19 mouse cellular contexts compared by ENCODE assay signal in the genomic region with DNA sequence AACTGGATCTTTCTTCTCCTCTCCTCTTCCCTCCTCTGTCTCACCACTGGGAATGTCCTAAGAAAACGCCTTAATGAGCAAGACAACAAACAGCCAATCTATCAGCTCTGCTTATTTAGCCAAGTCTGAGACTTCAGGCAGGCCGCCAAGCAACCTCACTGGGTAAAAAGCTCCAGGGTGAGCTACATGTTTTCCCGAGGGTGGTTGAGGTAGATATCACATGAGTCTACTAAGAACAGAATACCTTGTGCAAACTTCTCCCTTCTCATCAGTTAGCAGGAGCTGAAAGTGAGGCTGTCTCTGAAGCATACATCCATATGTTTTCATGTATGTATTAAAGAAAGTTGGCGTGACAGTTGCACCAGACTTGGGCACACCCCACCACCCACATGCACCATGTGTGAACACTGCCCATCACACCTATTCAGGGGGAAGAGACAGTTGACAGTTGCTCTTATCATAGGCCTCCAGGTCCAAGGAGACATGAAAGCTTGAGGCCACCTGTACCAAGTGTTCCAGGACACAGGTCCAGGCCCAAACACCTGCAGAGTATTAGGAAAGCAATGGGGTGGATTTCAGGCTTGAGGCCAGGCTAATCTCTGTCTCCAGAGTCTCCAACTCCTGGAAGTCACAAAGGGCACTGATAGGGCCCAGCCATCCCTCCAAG. TPM values are rescaled to one million over a fixed set of nuclear protein-coding genes. Genes with fewer than 3 reads are reported as not detected.
A peak's percentile ranks its signal among the peaks of the same experiment; 100 is the strongest.
DNase-seq lines count a peak whose midpoint lies in the region; ATAC-seq and TF ChIP-seq lines count a peak whose summit lies in the region.
"Had no signal": no experiment of that assay in that cellular context is flagged by ENCODE, and none has a peak within 500 bp of the region (broad histone marks: within the 10 kb centered on the region; RNA-seq: fewer than 3 reads in every experiment).

No protein-coding gene starts in this region.

- H3K9ac ChIP-seq in liver, embryonic 14.5 days (replicated peaks) = peak overlapping the region; percentile 67
- no peak overlapping the region for H3K9ac ChIP-seq in kidney, embryonic 14.5 days (ENCODE audit: low read depth, low read length)
- H3K9ac ChIP-seq: embryonic facial prominence, embryonic 13.5 days; hindbrain, embryonic 13.5 days; intestine, embryonic 15.5 days; limb, embryonic 13.5 days had no signal

- TF ChIP-seq EP300 in liver, embryonic 14.5 days (IDR thresholded peaks at IDR 0.05; ENCODE audit: low read depth) = peak; percentile 94

- no peak for TF ChIP-seq POLR2A in spleen, adult 2 months (IDR thresholded peaks at IDR 0.05; ENCODE audit: low read depth, low read length)
- no peak for TF ChIP-seq POLR2A in brain, embryonic 14.5 days (IDR thresholded peaks at IDR 0.05; ENCODE audit: borderline replicate concordance, extremely low read depth, insufficient read depth, insufficient read length, poor library complexity, severe bottlenecking)

- peaks cover 21% of the 10 kb centered on the region; the same call in 1 of the 2 replicates for H3K4me1 ChIP-seq in spleen, adult 2 months (ENCODE audit: control insufficient read depth, insufficient read depth, insufficient read length)
- H3K4me1 ChIP-seq in liver, embryonic 14.5 days (replicated peaks; ENCODE audit: control insufficient read depth in 2 of 2, insufficient read depth in 2 of 2, low read length in 1 of 2) = peaks cover 76 to 87% of the 10 kb centered on the region in 2 experiments
- H3K4me1 ChIP-seq in kidney, embryonic 14.5 days (ENCODE audit: control insufficient read depth, insufficient read depth, low read length) = no peaks in the 10 kb centered on the region
- H3K4me1 ChIP-seq: hindbrain, embryonic 13.5 days; limb, embryonic 13.5 days had no signal

- WGBS in spleen, adult 2 months = 69% methylated on average over 4 of the region's 4 CpGs
- 35% methylated on average over 4 of the region's 4 CpGs for WGBS in liver, embryonic 14.5 days (ENCODE audit: insufficient replicate concordance)
- WGBS in kidney, embryonic 14.5 days = 75% methylated on average over 4 of the region's 4 CpGs

- DNase-seq in spleen, adult 2 months (ENCODE audit: low read depth in 1 of 2, low spot score in 2 of 2) = no peak
- no peak for DNase-seq in spleen, postnatal 4 days (ENCODE audit: low spot score in 2 of 2)
- peak; percentile 36 for DNase-seq in brain, embryonic 14.5 days (ENCODE audit: low read depth)
- peak in 1 of 3 experiments; percentile 75 for DNase-seq in liver, embryonic 14.5 days (ENCODE audit: low read depth in 3 of 3, low spot score in 3 of 3)
- no peak for DNase-seq in yolk sac, embryonic 10.5 days (ENCODE audit: low spot score)
- DNase-seq in thymus, postnatal 0 days (ENCODE audit: low spot score) = no peak
- DNase-seq: cerebellum, adult 2 months; gastrocnemius, postnatal 14 days; lung, postnatal 10 days; right cerebral cortex, postnatal 14 days; thymus, postnatal 36 days had no signal

- H3K9me3 ChIP-seq in liver, embryonic 14.5 days (ENCODE audit: control insufficient read depth, low read length) = no peaks in the 10 kb centered on the region
- H3K9me3 ChIP-seq in kidney, embryonic 14.5 days (ENCODE audit: control insufficient read depth, low read length) = no peaks in the 10 kb centered on the region
- H3K9me3 ChIP-seq: embryonic facial prominence, embryonic 13.5 days; forebrain, embryonic 10.5 days; hindbrain, embryonic 13.5 days; intestine, embryonic 15.5 days; limb, embryonic 13.5 days had no signal

- H3K36me3 ChIP-seq in spleen, adult 2 months (ENCODE audit: control insufficient read depth, insufficient read depth, low read length) = no peaks in the 10 kb centered on the region
- no peaks in the 10 kb centered on the region for H3K36me3 ChIP-seq in liver, embryonic 14.5 days (replicated peaks; ENCODE audit: control insufficient read depth, insufficient read depth, low read depth)
- no peaks in the 10 kb centered on the region for H3K36me3 ChIP-seq in kidney, embryonic 14.5 days (ENCODE audit: control insufficient read depth, insufficient read depth, low read length)
- H3K36me3 ChIP-seq: embryonic facial prominence, embryonic 13.5 days; forebrain, embryonic 10.5 days; hindbrain, embryonic 13.5 days; intestine, embryonic 15.5 days; limb, embryonic 13.5 days had no signal

- H3K27me3 ChIP-seq in spleen, adult 2 months (ENCODE audit: control insufficient read depth, insufficient read depth, low read length) = no peaks in the 10 kb centered on the region
- no peaks in the 10 kb centered on the region for H3K27me3 ChIP-seq in liver, embryonic 14.5 days (ENCODE audit: control insufficient read depth, insufficient read depth, low read length)
- H3K27me3 ChIP-seq in kidney, embryonic 14.5 days (ENCODE audit: control insufficient read depth, insufficient read depth, low read length) = no peaks in the 10 kb centered on the region
- H3K27me3 ChIP-seq: embryonic facial prominence, embryonic 13.5 days; hindbrain, embryonic 13.5 days; intestine, embryonic 15.5 days; limb, embryonic 13.5 days had no signal

- H3K27ac ChIP-seq in spleen, adult 2 months (ENCODE audit: insufficient read depth, low read length) = peak overlapping the region; percentile 17; the same call in 1 of the 2 replicates
- peak overlapping the region; percentile 100 for H3K27ac ChIP-seq in liver, embryonic 14.5 days
- no peak overlapping the region for H3K27ac ChIP-seq in kidney, embryonic 14.5 days (ENCODE audit: low read depth, low read length)
- H3K27ac ChIP-seq: embryonic facial prominence, embryonic 13.5 days; forebrain, embryonic 10.5 days; heart, adult 2 months; hindbrain, embryonic 13.5 days; intestine, embryonic 15.5 days; kidney, postnatal 0 days; limb, embryonic 13.5 days had no signal

- peak overlapping the region; percentile 78 for H3K4me2 ChIP-seq in liver, embryonic 14.5 days (ENCODE audit: low read depth)
- no peak overlapping the region for H3K4me2 ChIP-seq in kidney, embryonic 14.5 days (replicated peaks; ENCODE audit: low read depth, low read length)
- H3K4me2 ChIP-seq: embryonic facial prominence, embryonic 13.5 days; hindbrain, embryonic 13.5 days; intestine, embryonic 15.5 days; limb, embryonic 13.5 days had no signal

- ATAC-seq in liver, embryonic 14.5 days (ENCODE audit: insufficient read depth) = peak; percentile 35
- no peak for ATAC-seq in kidney, embryonic 14.5 days (ENCODE audit: low FRiP score, low TSS enrichment)
- ATAC-seq: intestine, embryonic 15.5 days had no signal

- no peak overlapping the region for H3K4me3 ChIP-seq in spleen, adult 2 months (ENCODE audit: extremely low read depth, insufficient read depth, insufficient read length)
- no peak overlapping the region for H3K4me3 ChIP-seq in liver, embryonic 14.5 days (ENCODE audit: insufficient read depth in 1 of 2, low read depth in 2 of 2, low read length in 2 of 2)
- no peak overlapping the region for H3K4me3 ChIP-seq in kidney, embryonic 14.5 days (ENCODE audit: low read length)
- H3K4me3 ChIP-seq: embryonic facial prominence, embryonic 13.5 days; forebrain, embryonic 10.5 days; heart, adult 2 months; hindbrain, embryonic 13.5 days; intestine, embryonic 15.5 days; limb, embryonic 13.5 days had no signal

- no peak for TF ChIP-seq CTCF in spleen, adult 2 months (IDR thresholded peaks at IDR 0.05; ENCODE audit: extremely low read depth, insufficient read depth, insufficient read length, insufficient replicate concordance)
- no peak for TF ChIP-seq CTCF in brain, embryonic 14.5 days (IDR thresholded peaks at IDR 0.05; ENCODE audit: borderline replicate concordance, extremely low read depth, insufficient read depth, insufficient read length)
- TF ChIP-seq CTCF in liver, embryonic 14.5 days (IDR thresholded peaks at IDR 0.05; ENCODE audit: low read depth) = no peak

RNA-seq across cellular contexts. Expression of a gene that starts 35.8 kb away (rescaled TPM):
- polyA plus RNA-seq in spleen, adult 2 months (2012; rRNA removed) = 11.3 and 13.2 TPM in 2 replicates
- 16.5 and 21.4 TPM in 2 replicates for polyA plus RNA-seq in brain, embryonic 14.5 days (2012; rRNA removed)
- 0.95 and 0.98 TPM in 2 replicates for polyA plus RNA-seq in liver, embryonic 14.5 days (2012; rRNA removed)
- 0.56 and 0.71 TPM in 2 replicates for polyA plus RNA-seq in liver, embryonic 14.5 days (2014; fragmentation: Nextera tagmentation; extraction: Ambion mirVana)
- polyA plus RNA-seq in thymus, postnatal 0 days (2015; fragmentation: Nextera tagmentation; extraction: Ambion mirVana) = 3.5 and 3.8 TPM in 2 replicates
- polyA plus RNA-seq in kidney, embryonic 14.5 days (2014; fragmentation: Nextera tagmentation; extraction: Ambion mirVana) = 4.1 and 5.0 TPM in 2 replicates

RNA-seq across cellular contexts. Expression of a gene that starts 44.5 kb away (rescaled TPM):
- 2.0 and 3.1 TPM in 2 replicates for polyA plus RNA-seq in spleen, adult 2 months (2012; rRNA removed)
- polyA plus RNA-seq in brain, embryonic 14.5 days (2012; rRNA removed) = 6.6 and 7.5 TPM in 2 replicates
- 12.7 and 13.1 TPM in 2 replicates for polyA plus RNA-seq in liver, embryonic 14.5 days (2012; rRNA removed)
- 10.2 and 12.6 TPM in 2 replicates for polyA plus RNA-seq in liver, embryonic 14.5 days (2014; fragmentation: Nextera tagmentation; extraction: Ambion mirVana)
- 0.06 and 0.10 TPM in 2 replicates for polyA plus RNA-seq in thymus, postnatal 0 days (2015; fragmentation: Nextera tagmentation; extraction: Ambion mirVana)
- 0.12 and 0.19 TPM in 2 replicates for polyA plus RNA-seq in kidney, embryonic 14.5 days (2014; fragmentation: Nextera tagmentation; extraction: Ambion mirVana)
